Mouse (Mus musculus) kidney, embryonic 15.5 days (tissue): ENCODE measurements around the gene Nr1i3. TPM values are rescaled to one million over a fixed set of nuclear protein-coding genes. Genes with fewer than 3 reads are reported as not detected.

ENCODE experiments used
- ATAC-seq: fragments of 200-750 bp; cut with Nextera tagmentation; replicated peaks from 2 replicates; pipeline ENCODE4 v1.8.0; 2017; ENCODE audit warnings: moderate TSS enrichment; ENCODE audit not compliant: low FRiP score
- H3K27ac ChIP-seq: fragments of 300-500 bp; sonication (generic); 2 replicates; pipeline ENCODE4 v1.5.1; 2015; ENCODE audit warnings: mild to moderate bottlenecking, inconsistent platforms
- H3K27me3 ChIP-seq: fragments of 300-500 bp; sonication (generic); 2 replicates; pipeline ENCODE4 v1.6.1; 2015; ENCODE audit warnings: inconsistent platforms
- H3K36me3 ChIP-seq: fragments of 300-500 bp; sonication (generic); 2 replicates; pipeline ENCODE4 v1.6.1; 2015; ENCODE audit warnings: inconsistent platforms
- H3K4me1 ChIP-seq: fragments of 300-500 bp; sonication (generic); 2 replicates; pipeline ENCODE4 v1.6.1; 2015; ENCODE audit warnings: inconsistent platforms
- H3K4me2 ChIP-seq: fragments of 300-500 bp; sonication (generic); 2 replicates; pipeline ENCODE4 v1.6.1; 2015; ENCODE audit warnings: moderate library complexity, mild to moderate bottlenecking, inconsistent platforms
- H3K4me3 ChIP-seq: fragments of 300-500 bp; sonication (generic); replicated peaks from 2 replicates; pipeline ENCODE4 v1.5.1; 2015; ENCODE audit warnings: mild to moderate bottlenecking, inconsistent platforms
- H3K9ac ChIP-seq: fragments of 300-500 bp; sonication (generic); 2 replicates; pipeline ENCODE4 v1.6.1; 2015; ENCODE audit warnings: mild to moderate bottlenecking, inconsistent platforms
- H3K9me3 ChIP-seq: fragments of 300-500 bp; sonication (generic); replicated peaks from 2 replicates; pipeline ENCODE4 v1.6.1; 2016; ENCODE audit warnings: inconsistent platforms
- WGBS: fragments of 180-500 bp; shearing (Covaris S2); methylation state at CpG from one replicate; pipeline ENCODE4 v1.1.7; 2015; ENCODE audit warnings: mixed read lengths; 5-methylcytosine and 5-hydroxymethylcytosine counted together
- polyA plus RNA-seq: library from polyadenylated mRNA; unstranded; fragments of >200 nt; fragmentation: Nextera tagmentation; extraction: Ambion mirVana; gene quantifications from 2 replicates; pipeline ENCODE4 v1.2.1, GENCODE M21; 2015

The Nr1i3 gene
- polyA plus RNA-seq, 1 experiment from 2014 or later: 0.26 TPM

GRCm38 (mm10) chr1:171263185-171263611 is 49.4 kb downstream of the Nr1i3 start:
- Histone ChIP-seq H3K9me3 (no peaks in the 10 kb centered on the region), H3K27me3 (no peaks in the 10 kb centered on the region), H3K9ac (no peak overlapping the region), H3K4me2 (peak overlapping the region; percentile 50), H3K27ac (peak overlapping the region; percentile 95), H3K36me3 (peaks cover 13% of the 10 kb centered on the region), H3K4me3 (peak overlapping the region; percentile 18; the same call in 1 of the 2 replicates), H3K4me1 (peaks cover 27% of the 10 kb centered on the region)
- 11% methylated on average over 2 of the region's 2 CpGs for WGBS
- ATAC-seq: peak; percentile 85

- 78% methylated on average over 3 of the region's 3 CpGs for WGBS
- Histone ChIP-seq H3K4me2 (peak overlapping the region; percentile 50; the same call in 1 of the 2 replicates), H3K27ac (peak overlapping the region; percentile 90), H3K36me3 (peaks cover 8% of the 10 kb centered on the region), H3K9me3 (no peaks in the 10 kb centered on the region), H3K4me1 (peaks cover 27% of the 10 kb centered on the region), H3K27me3 (no peaks in the 10 kb centered on the region), H3K4me3 (no peak overlapping the region), H3K9ac (no peak overlapping the region)
- no peak for ATAC-seq
Measured at GRCm38 (mm10) chr1:171263666-171264461, 50.1 kb downstream of the Nr1i3 start.

- WGBS: 76% methylated on average over 4 of the region's 4 CpGs
- H3K27ac ChIP-seq: no peak overlapping the region
- H3K4me1 ChIP-seq: peaks cover 31% of the 10 kb centered on the region
- no peaks in the 10 kb centered on the region for H3K36me3 ChIP-seq
- H3K9me3 ChIP-seq: no peaks in the 10 kb centered on the region
- no peak for ATAC-seq
- no peak overlapping the region for H3K9ac ChIP-seq
- H3K4me2 ChIP-seq: no peak overlapping the region
- no peaks in the 10 kb centered on the region for H3K27me3 ChIP-seq
- H3K4me3 ChIP-seq: no peak overlapping the region
Measured at GRCm38 (mm10) chr1:171265971-171266744, 52.4 kb downstream of the Nr1i3 start.

GRCm38 (mm10) chr1:171268341-171268740 is 54.6 kb downstream of the Nr1i3 start:
- peaks cover 17% of the 10 kb centered on the region for H3K36me3 ChIP-seq
- 67% methylated on average over 1 of the region's 1 CpGs for WGBS
- H3K9ac ChIP-seq: no peak overlapping the region
- H3K4me3 ChIP-seq: no peak overlapping the region
- H3K27ac ChIP-seq: no peak overlapping the region
- no peak for ATAC-seq
- H3K9me3 ChIP-seq: no peaks in the 10 kb centered on the region
- peaks cover 29% of the 10 kb centered on the region for H3K4me1 ChIP-seq
- H3K27me3 ChIP-seq: no peaks in the 10 kb centered on the region
- H3K4me2 ChIP-seq: no peak overlapping the region

GRCm38 (mm10) chr1:171269848-171270572 is 56.2 kb downstream of the Nr1i3 start, which contains the start of gene B4galt3:
B4galt3 (plus strand) TSS chr1:171270328.
- peak; percentile 95 for ATAC-seq
- 3% methylated on average over 36 of the region's 36 CpGs for WGBS
- H3K27me3 ChIP-seq: no peaks in the 10 kb centered on the region
- no peaks in the 10 kb centered on the region for H3K9me3 ChIP-seq
- H3K36me3 ChIP-seq: peaks cover 34% of the 10 kb centered on the region
- peak within 1 kb of the TSS; percentile 85 for H3K27ac ChIP-seq
- peak within 1 kb of the TSS; percentile 82 for H3K4me3 ChIP-seq
- peak within 1 kb of the TSS; percentile 87 for H3K4me2 ChIP-seq
- peak within 1 kb of the TSS; percentile 69 for H3K9ac ChIP-seq
- H3K4me1 ChIP-seq: peaks cover 24% of the 10 kb centered on the region

Other genes starting within 250 kb of the Nr1i3 start
- 1.8 and 2.8 TPM in 2 replicates for gene Fcgr2b, start 237.4 kb upstream of the Nr1i3 start, polyA plus RNA-seq
- 1.2 and 1.3 TPM in 2 replicates for gene Fcgr4, start 195.1 kb upstream of the Nr1i3 start, polyA plus RNA-seq
- 7.8 and 10.5 TPM in 2 replicates for gene Fcgr3, start 149.0 kb upstream of the Nr1i3 start, polyA plus RNA-seq
- gene Cfap126, start 100.1 kb upstream of the Nr1i3 start, polyA plus RNA-seq: 2.0 and 2.1 TPM in 2 replicates
- gene Sdhc, start 63.4 kb upstream of the Nr1i3 start, polyA plus RNA-seq: 307 and 309 TPM in 2 replicates
- gene Mpz, start 63.3 kb upstream of the Nr1i3 start, polyA plus RNA-seq: 0.86 and 0.99 TPM in 2 replicates
- 2.8 and 4.0 TPM in 2 replicates for gene Pcp4l1, start 17.7 kb upstream of the Nr1i3 start, polyA plus RNA-seq
- gene Tomm40l, start 8.5 kb downstream of the Nr1i3 start, polyA plus RNA-seq: 35.1 and 35.4 TPM in 2 replicates
- gene Apoa2, start 11.1 kb downstream of the Nr1i3 start, polyA plus RNA-seq: 45.5 and 97.5 TPM in 2 replicates
- 35.0 and 36.9 TPM in 2 replicates for gene Fcer1g, start 20.4 kb downstream of the Nr1i3 start, polyA plus RNA-seq
- 10.7 and 11.6 TPM in 2 replicates for gene Adamts4, start 36.5 kb downstream of the Nr1i3 start, polyA plus RNA-seq
- 276 and 283 TPM in 2 replicates for gene Ndufs2, start 37.4 kb downstream of the Nr1i3 start, polyA plus RNA-seq
- 80.4 and 94.3 TPM in 2 replicates for gene B4galt3, start 56.4 kb downstream of the Nr1i3 start, polyA plus RNA-seq
- 63.0 and 65.4 TPM in 2 replicates for gene Ppox, start 67.2 kb downstream of the Nr1i3 start, polyA plus RNA-seq
- 87.7 and 97.8 TPM in 2 replicates for gene Usp21, start 74.0 kb downstream of the Nr1i3 start, polyA plus RNA-seq
- 106 and 118 TPM in 2 replicates for gene Ufc1, start 81.1 kb downstream of the Nr1i3 start, polyA plus RNA-seq
- 53.1 and 55.7 TPM in 2 replicates for gene Dedd, start 115.2 kb downstream of the Nr1i3 start, polyA plus RNA-seq
- gene Nit1, start 131.7 kb downstream of the Nr1i3 start, polyA plus RNA-seq: 47.8 and 50.5 TPM in 2 replicates
- 122 and 130 TPM in 2 replicates for gene Pfdn2, start 131.7 kb downstream of the Nr1i3 start, polyA plus RNA-seq
- 2.6 TPM in 2 replicates for gene Klhdc9, start 146.8 kb downstream of the Nr1i3 start, polyA plus RNA-seq
- gene Nectin4, start 156.1 kb downstream of the Nr1i3 start, polyA plus RNA-seq: 3.0 and 3.5 TPM in 2 replicates
- gene Arhgap30, start 175.0 kb downstream of the Nr1i3 start, polyA plus RNA-seq: 1.2 and 1.6 TPM in 2 replicates
- 71.2 and 90.9 TPM in 2 replicates for gene Usf1, start 197.3 kb downstream of the Nr1i3 start, polyA plus RNA-seq
- gene Tstd1, start 204.9 kb downstream of the Nr1i3 start, polyA plus RNA-seq: 6.8 and 7.5 TPM in 2 replicates
- gene F11r, start 223.6 kb downstream of the Nr1i3 start, polyA plus RNA-seq: 137 TPM in 2 replicates